Comparison of ENCODE assay signal across 18 mouse cellular contexts in the genomic region with DNA sequence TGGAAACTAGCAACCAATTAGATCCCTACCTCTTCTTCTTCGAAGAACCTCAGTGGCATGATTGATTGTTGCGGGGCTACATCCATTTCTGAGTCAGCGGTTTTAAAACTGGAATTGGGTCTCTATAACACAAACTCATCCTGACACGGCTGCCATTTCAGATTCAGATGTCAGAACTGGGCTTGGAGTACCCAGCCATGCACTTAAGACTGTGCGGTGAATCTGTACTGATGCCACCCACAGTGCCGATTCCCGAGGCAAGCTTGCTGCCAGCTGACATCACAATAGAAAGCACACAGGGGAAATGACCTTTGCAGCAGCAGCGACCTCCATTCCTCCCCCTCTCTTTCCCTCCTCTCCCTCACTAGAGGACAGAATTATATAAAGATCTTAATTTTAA. TPM values are rescaled to one million over a fixed set of nuclear protein-coding genes. Genes with fewer than 3 reads are reported as not detected.
"Had no signal": no experiment of that assay in that cellular context is flagged by ENCODE, and none has a peak within 500 bp of the region (broad histone marks: within the 10 kb centered on the region; RNA-seq: fewer than 3 reads in every experiment).

No protein-coding gene starts in this region.

- DNase-seq: kidney, adult 8-10 months; kidney, postnatal 25 days; liver; liver, embryonic 13.5 days; liver, postnatal 0 days; lung, postnatal 14 days; midbrain, embryonic 14.5 days; right cerebral cortex, postnatal 4 days; spleen, adult 18-20 months; thymus, adult 18-20 months; thymus, postnatal 14 days had no signal

- H3K4me2 ChIP-seq: limb, embryonic 12.5 days; liver, embryonic 13.5 days; lung, embryonic 15.5 days; neural tube, embryonic 15.5 days had no signal

- H3K9ac ChIP-seq: limb, embryonic 12.5 days; liver, embryonic 13.5 days; liver, postnatal 0 days; lung, embryonic 15.5 days; neural tube, embryonic 15.5 days had no signal

- H3K4me3 ChIP-seq: left cerebral cortex, adult 2 months; limb, embryonic 12.5 days; liver, embryonic 13.5 days; lung, embryonic 15.5 days; megakaryocyte, embryonic 14.5 days; myocyte; neural tube, embryonic 15.5 days had no signal

- H3K4me1 ChIP-seq: limb, embryonic 12.5 days; liver, embryonic 13.5 days; lung, embryonic 15.5 days; megakaryocyte, embryonic 14.5 days had no signal

- H3K27ac ChIP-seq: left cerebral cortex, adult 2 months; limb, embryonic 12.5 days; liver, embryonic 13.5 days; lung, embryonic 15.5 days; macrophage; neural tube, embryonic 15.5 days had no signal

- H3K27me3 ChIP-seq: limb, embryonic 12.5 days; liver, embryonic 13.5 days; lung, embryonic 15.5 days; megakaryocyte, embryonic 14.5 days; neural tube, embryonic 15.5 days had no signal

- ATAC-seq: liver, postnatal 0 days had no signal

- H3K9me3 ChIP-seq: limb, embryonic 12.5 days; liver, embryonic 13.5 days; lung, embryonic 15.5 days; neural tube, embryonic 15.5 days had no signal

- H3K36me3 ChIP-seq: limb, embryonic 12.5 days; liver, embryonic 13.5 days; lung, embryonic 15.5 days; neural tube, embryonic 15.5 days had no signal

RNA-seq across cellular contexts. Expression of a gene that starts 47.6 kb away (rescaled TPM):
- polyA plus RNA-seq: liver, embryonic 13.5 days; liver, postnatal 0 days; macrophage had no signal
